Mouse (Mus musculus): Measurements from ENCODE around the gene Sobp. TPM values are rescaled to one million over a fixed set of nuclear protein-coding genes. Genes with fewer than 3 reads are reported as not detected.

Gene Sobp
- polyA plus RNA-seq, 1 experiment from 2014 or later: 4.0 TPM

- Histone ChIP-seq H3K27me3 (peaks cover 62% of the 10 kb centered on the region), H3K36me3 (peaks cover 6% of the 10 kb centered on the region; the same call in 1 of the 2 replicates), H3K9ac (peak overlapping the region; percentile 73), H3K9me3 (no peaks in the 10 kb centered on the region), H3K27ac (no peak overlapping the region), H3K4me1 (peaks cover 22% of the 10 kb centered on the region), H3K4me3 (peak overlapping the region; percentile 58), H3K4me2 (replicated peaks) (peak overlapping the region; percentile 97)
- whole genome bisulfite sequencing: 7% methylated on average over 29 of the region's 29 CpGs
- ATAC-seq (ENCODE audit: low FRiP score, low read depth): peak; percentile 42; the same call in 1 of the 2 replicates
Measured at GRCm38 (mm10) chr10:43022190-43022761, 152.1 kb downstream of the Sobp start.

GRCm38 (mm10) chr10:43021512-43022116, 152.7 kb downstream of the Sobp start:
- Histone ChIP-seq H3K4me3 (peak overlapping the region; percentile 58), H3K4me1 (peaks cover 22% of the 10 kb centered on the region), H3K27me3 (peaks cover 62% of the 10 kb centered on the region), H3K27ac (no peak overlapping the region), H3K4me2 (replicated peaks) (peak overlapping the region; percentile 97), H3K9ac (peak overlapping the region; percentile 73), H3K36me3 (peaks cover 6% of the 10 kb centered on the region; the same call in 1 of the 2 replicates), H3K9me3 (no peaks in the 10 kb centered on the region)
- WGBS: under 1% methylated on average over 63 of the region's 69 CpGs
- peak; percentile 51; the same call in 1 of the 2 replicates for ATAC-seq (ENCODE audit: low FRiP score, low read depth)

GRCm38 (mm10) chr10:43021017-43021416, 153.3 kb downstream of the Sobp start:
- Histone ChIP-seq H3K9me3 (no peaks in the 10 kb centered on the region), H3K4me1 (peaks cover 22% of the 10 kb centered on the region), H3K27ac (no peak overlapping the region), H3K27me3 (peaks cover 63% of the 10 kb centered on the region), H3K4me2 (replicated peaks) (peak overlapping the region; percentile 97), H3K9ac (peak overlapping the region; percentile 73), H3K36me3 (peaks cover 6% of the 10 kb centered on the region; the same call in 1 of the 2 replicates), H3K4me3 (peak overlapping the region; percentile 58)
- 9% methylated on average over 35 of the region's 35 CpGs for WGBS
- ATAC-seq (ENCODE audit: low FRiP score, low read depth): peak; percentile 17; the same call in 1 of the 2 replicates

- no peak for ATAC-seq (ENCODE audit: low FRiP score, low read depth)
- WGBS: 83% methylated on average over 5 of the region's 5 CpGs
Measured at GRCm38 (mm10) chr10:43014782-43015181, 159.5 kb downstream of the Sobp start.

GRCm38 (mm10) chr10:43014358-43014757, 160.0 kb downstream of the Sobp start:
- WGBS: 45% methylated on average over 4 of the region's 4 CpGs
- Histone ChIP-seq H3K27me3 (peaks cover 36% of the 10 kb centered on the region), H3K9me3 (no peaks in the 10 kb centered on the region), H3K4me3 (no peak overlapping the region), H3K27ac (no peak overlapping the region), H3K4me2 (replicated peaks) (no peak overlapping the region), H3K9ac (no peak overlapping the region), H3K4me1 (peaks cover 26% of the 10 kb centered on the region), H3K36me3 (no peaks in the 10 kb centered on the region)
- no peak for ATAC-seq (ENCODE audit: low FRiP score, low read depth)

More at GRCm38 (mm10) chr10:43014782-43015181, 159.5 kb downstream of the Sobp start:
- Histone ChIP-seq H3K9ac (no peak overlapping the region), H3K27me3 (peaks cover 40% of the 10 kb centered on the region), H3K36me3 (no peaks in the 10 kb centered on the region), H3K4me3 (no peak overlapping the region), H3K27ac (no peak overlapping the region), H3K4me2 (replicated peaks) (no peak overlapping the region), H3K9me3 (no peaks in the 10 kb centered on the region), H3K4me1 (peaks cover 26% of the 10 kb centered on the region)

GRCm38 (mm10) chr10:43008116-43008515, 166.2 kb downstream of the Sobp start:
- ATAC-seq (ENCODE audit: low FRiP score, low read depth): no peak
- 71% methylated on average over 11 of the region's 11 CpGs for WGBS

GRCm38 (mm10) chr10:43006534-43006933, 167.8 kb downstream of the Sobp start:
- no peak overlapping the region for H3K27ac ChIP-seq
- H3K36me3 ChIP-seq: no peaks in the 10 kb centered on the region
- no peak overlapping the region for H3K9ac ChIP-seq
- H3K4me2 ChIP-seq (replicated peaks): no peak overlapping the region
- H3K4me3 ChIP-seq: no peak overlapping the region
- 85% methylated on average over 4 of the region's 4 CpGs for WGBS
- peaks cover 38% of the 10 kb centered on the region for H3K4me1 ChIP-seq
- peaks cover 8% of the 10 kb centered on the region for H3K27me3 ChIP-seq
- ATAC-seq (ENCODE audit: low FRiP score, low read depth): no peak
- H3K9me3 ChIP-seq: no peaks in the 10 kb centered on the region

More at GRCm38 (mm10) chr10:43008116-43008515, 166.2 kb downstream of the Sobp start:
- peaks cover 29% of the 10 kb centered on the region for H3K4me1 ChIP-seq
- H3K9ac ChIP-seq: no peak overlapping the region
- no peaks in the 10 kb centered on the region for H3K9me3 ChIP-seq
- no peaks in the 10 kb centered on the region for H3K36me3 ChIP-seq
- H3K27me3 ChIP-seq: peaks cover 16% of the 10 kb centered on the region
- no peak overlapping the region for H3K4me2 ChIP-seq (replicated peaks)
- H3K27ac ChIP-seq: no peak overlapping the region
- no peak overlapping the region for H3K4me3 ChIP-seq

GRCm38 (mm10) chr10:43005677-43006076, 168.7 kb downstream of the Sobp start:
- ATAC-seq (ENCODE audit: low FRiP score, low read depth): no peak
- WGBS: 77% methylated on average over 7 of the region's 7 CpGs

GRCm38 (mm10) chr10:43005031-43005430, 169.3 kb downstream of the Sobp start:
- Histone ChIP-seq H3K27me3 (0 out of 2 replicates have a peak, but pooled peaks cover 3% of the 10 kb centered on the region), H3K27ac (no peak overlapping the region), H3K4me1 (peaks cover 35% of the 10 kb centered on the region), H3K9ac (no peak overlapping the region), H3K36me3 (no peaks in the 10 kb centered on the region), H3K9me3 (no peaks in the 10 kb centered on the region), H3K4me3 (no peak overlapping the region), H3K4me2 (replicated peaks) (no peak overlapping the region)
- 77% methylated on average over 4 of the region's 4 CpGs for WGBS
- ATAC-seq (ENCODE audit: low FRiP score, low read depth): no peak

More at GRCm38 (mm10) chr10:43005677-43006076, 168.7 kb downstream of the Sobp start:
- no peaks in the 10 kb centered on the region for H3K9me3 ChIP-seq
- peaks cover 38% of the 10 kb centered on the region for H3K4me1 ChIP-seq
- H3K27me3 ChIP-seq: peaks cover 8% of the 10 kb centered on the region; the same call in 1 of the 2 replicates
- no peak overlapping the region for H3K4me3 ChIP-seq
- no peak overlapping the region for H3K4me2 ChIP-seq (replicated peaks)
- H3K36me3 ChIP-seq: no peaks in the 10 kb centered on the region
- H3K9ac ChIP-seq: no peak overlapping the region
- no peak overlapping the region for H3K27ac ChIP-seq

- Histone ChIP-seq H3K27ac (no peak overlapping the region), H3K9me3 (no peaks in the 10 kb centered on the region), H3K4me3 (no peak overlapping the region), H3K4me1 (peaks cover 35% of the 10 kb centered on the region), H3K4me2 (replicated peaks) (no peak overlapping the region), H3K27me3 (0 out of 2 replicates have a peak, but pooled peaks cover 3% of the 10 kb centered on the region), H3K36me3 (no peaks in the 10 kb centered on the region), H3K9ac (no peak overlapping the region)
- WGBS: 87% methylated on average over 16 of the region's 16 CpGs
- no peak for ATAC-seq (ENCODE audit: low FRiP score, low read depth)
Measured at GRCm38 (mm10) chr10:43004174-43004734, 170.1 kb downstream of the Sobp start.

- Histone ChIP-seq H3K27me3 (0 out of 2 replicates have a peak, but pooled peaks cover 3% of the 10 kb centered on the region), H3K9ac (no peak overlapping the region), H3K9me3 (no peaks in the 10 kb centered on the region), H3K4me1 (peaks cover 35% of the 10 kb centered on the region), H3K27ac (no peak overlapping the region), H3K36me3 (no peaks in the 10 kb centered on the region), H3K4me2 (replicated peaks) (peak overlapping the region; percentile 71), H3K4me3 (0 out of 2 replicates have a peak overlapping the region, but pooled peaks have one; percentile 36)
- no peak for ATAC-seq (ENCODE audit: low FRiP score, low read depth)
- 9% methylated on average over 5 of the region's 5 CpGs for WGBS
Measured at GRCm38 (mm10) chr10:43003466-43003757, 170.9 kb downstream of the Sobp start.

GRCm38 (mm10) chr10:43002721-43003465, 171.4 kb downstream of the Sobp start:
- WGBS: 2% methylated on average over 25 of the region's 25 CpGs
- no peak for ATAC-seq (ENCODE audit: low FRiP score, low read depth)
- Histone ChIP-seq H3K4me3 (peak overlapping the region; percentile 36), H3K36me3 (no peaks in the 10 kb centered on the region), H3K27me3 (0 out of 2 replicates have a peak, but pooled peaks cover 3% of the 10 kb centered on the region), H3K4me2 (replicated peaks) (peak overlapping the region; percentile 71), H3K27ac (no peak overlapping the region), H3K9me3 (no peaks in the 10 kb centered on the region), H3K4me1 (peaks cover 35% of the 10 kb centered on the region), H3K9ac (peak overlapping the region; percentile 36; the same call in 1 of the 2 replicates)

All from limb, embryonic 13.5 days (tissue).